Mouse (Mus musculus) left cerebral cortex, adult 9 months (tissue): ENCODE data around the gene Cfap97.

Experiments used
- DNase-seq, 2 experiments: peaks; one replicate each; pipeline ENCODE4 v3.0.0; 2022; ENCODE audit warnings: low spot score in 2 of 2

Gene Cfap97

DNA sequence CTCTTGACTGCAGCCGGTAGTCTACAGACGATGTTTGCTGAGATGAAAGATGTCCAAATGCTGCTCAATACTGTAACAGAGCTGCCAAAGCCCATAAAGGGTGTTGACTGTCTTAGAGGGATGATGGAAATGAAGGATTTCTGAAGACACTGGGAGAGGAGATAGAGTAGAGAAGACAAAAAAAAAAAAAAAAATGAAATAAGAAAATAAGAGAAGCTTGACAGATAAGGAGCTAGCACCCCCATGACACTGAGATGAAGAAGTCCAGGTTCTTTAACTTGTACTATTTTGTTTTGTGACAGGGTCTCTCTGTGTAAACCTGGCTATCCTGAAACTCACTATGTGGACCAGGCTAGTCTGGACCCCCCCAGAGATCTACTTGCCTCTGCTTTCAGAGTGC is 1.5 kb downstream of the Cfap97 start:
- no peak for DNase-seq

DNA sequence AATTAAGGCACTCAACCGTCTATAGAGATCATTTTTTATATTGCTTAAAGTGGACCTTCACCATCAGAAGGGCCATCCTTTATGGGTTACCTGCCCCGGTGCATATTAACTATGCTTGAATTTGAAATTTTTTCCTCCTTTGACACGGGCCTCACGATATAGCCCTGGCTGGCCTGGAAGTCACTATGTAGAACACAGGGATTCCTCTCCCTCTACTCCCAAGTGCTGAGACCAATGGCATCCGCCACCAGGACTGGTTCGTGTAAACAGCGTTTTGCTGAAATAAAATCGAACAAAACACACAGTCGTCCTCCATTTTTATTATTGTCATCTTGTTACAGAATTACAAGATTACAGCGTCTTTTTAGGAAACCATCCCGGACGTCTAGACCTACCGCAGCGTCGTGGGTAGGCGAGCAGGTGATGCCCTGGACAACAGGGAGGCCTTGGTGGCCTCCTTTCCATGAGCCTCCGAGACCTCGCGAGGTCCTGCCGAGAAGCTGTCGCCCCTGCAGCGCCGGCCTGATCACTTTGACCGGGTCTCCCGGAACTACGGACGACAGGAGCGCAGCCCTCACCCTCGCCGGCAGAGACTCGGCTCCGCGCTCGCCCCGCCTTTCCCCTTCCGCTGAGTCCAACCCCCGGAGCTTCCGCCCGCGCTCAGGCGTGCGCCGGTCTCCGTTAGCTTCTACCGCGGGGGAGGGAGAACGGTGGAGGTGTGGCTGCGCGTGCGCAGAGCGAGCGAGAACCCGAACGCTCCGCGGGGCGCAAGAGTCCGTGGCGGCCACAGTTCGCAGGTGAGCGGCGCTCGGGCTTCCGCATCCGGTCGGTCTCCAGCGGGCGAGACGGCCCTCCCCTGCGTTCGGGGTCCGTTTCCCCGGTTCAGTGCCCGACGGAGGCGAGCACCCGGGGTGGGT is 11.6 kb downstream of the Cfap97 start:
- DNase-seq, result peak; percentile 87 to 94

DNA sequence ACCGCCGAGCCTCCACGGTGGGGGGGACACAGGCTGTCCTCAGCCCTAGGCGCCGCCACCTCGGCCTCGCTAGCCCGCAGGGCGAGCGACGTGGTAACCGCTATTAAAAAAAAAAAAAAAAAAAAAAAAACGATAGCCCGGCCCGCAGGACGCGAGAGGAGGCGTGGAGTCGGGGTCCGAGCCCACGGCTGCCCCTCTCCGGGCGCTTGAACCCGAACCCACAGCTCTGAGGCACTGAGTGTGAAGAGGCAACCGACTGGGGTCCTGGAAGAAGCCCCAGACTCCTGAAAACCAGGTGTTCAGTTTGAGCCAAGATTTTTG is 12.3 kb downstream of the Cfap97 start:
- DNase-seq, result no peak

DNA sequence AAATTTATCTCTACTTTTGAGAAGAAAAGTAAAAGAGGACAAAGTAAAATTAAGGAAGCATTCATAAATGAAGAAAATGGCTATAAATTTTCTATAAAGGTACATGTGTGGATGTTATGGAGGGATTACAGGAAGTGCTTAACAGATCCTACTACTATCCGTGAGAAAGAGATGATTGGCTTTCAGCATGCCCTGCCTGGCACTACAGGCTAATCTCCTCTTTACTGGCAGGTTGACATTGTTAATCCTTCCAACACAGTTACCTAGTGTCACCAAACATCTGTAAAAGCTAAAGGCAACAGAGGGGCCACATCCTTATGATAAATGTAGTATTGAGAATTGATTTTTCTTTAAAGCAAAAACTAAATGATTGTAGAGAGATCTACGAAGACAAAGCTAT is 22.1 kb downstream of the Cfap97 start:
- no peak for DNase-seq

DNA sequence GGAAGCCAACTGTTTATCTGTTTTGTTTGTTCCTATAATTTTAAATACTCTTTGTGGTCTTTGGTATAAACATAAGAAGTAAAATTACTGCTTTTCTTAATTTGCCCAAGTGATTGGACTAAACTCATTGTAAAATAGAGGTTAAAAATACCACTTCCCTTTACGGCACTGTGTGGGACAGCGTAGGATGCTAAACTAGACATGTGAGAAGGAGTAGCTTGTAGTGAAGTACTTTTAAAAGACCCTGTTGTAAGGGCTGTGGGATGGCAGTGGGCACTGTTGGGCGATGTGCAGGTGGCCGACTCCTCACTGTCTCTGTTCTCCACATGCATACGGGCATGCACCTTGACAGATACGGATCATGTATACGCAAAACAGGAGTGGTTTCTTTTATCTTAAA is 28.6 kb downstream of the Cfap97 start:
- peak in 1 of 2 experiments; percentile 26 for DNase-seq

DNA sequence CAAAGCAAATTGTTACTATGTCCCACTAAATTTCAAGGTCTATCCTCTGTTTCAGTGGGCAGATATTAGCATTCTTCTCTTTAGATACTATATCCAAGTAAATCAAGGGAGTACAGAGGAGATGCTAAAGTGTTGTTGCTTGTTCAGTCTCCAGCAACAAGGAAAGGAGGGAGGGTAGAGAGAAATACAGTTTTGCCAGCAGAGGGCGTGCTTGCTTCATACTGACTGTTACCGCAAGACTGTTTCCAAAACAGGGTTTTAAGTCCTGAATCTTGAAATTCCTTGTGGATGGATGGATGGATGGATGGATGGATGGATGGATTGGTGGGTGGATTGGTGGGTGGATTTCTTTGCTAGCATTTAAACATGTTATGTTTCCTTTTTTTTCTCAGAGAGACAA is 33.8 kb downstream of the Cfap97 start:
- DNase-seq, result peak in 1 of 2 experiments; percentile 69

DNA sequence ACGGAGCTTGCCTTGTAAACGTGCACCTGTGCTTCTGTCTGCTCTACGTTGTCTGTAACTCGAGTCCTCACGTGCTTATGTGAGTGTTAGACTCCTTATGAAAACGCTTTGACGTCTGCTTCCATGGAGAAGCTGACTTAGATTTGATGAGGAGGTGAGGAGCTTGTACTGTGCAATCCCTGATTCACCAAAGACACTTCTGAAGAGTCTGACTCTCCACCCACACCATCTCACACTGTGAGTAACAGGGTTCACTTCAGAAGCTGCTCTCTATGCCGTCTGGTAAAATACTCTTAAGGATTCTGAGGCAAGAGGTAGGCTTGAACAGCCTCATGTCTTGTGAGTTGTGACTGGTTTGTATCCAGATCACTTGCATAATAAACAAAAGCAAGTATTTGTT is 41.5 kb downstream of the Cfap97 start:
- DNase-seq, result no peak

DNA sequence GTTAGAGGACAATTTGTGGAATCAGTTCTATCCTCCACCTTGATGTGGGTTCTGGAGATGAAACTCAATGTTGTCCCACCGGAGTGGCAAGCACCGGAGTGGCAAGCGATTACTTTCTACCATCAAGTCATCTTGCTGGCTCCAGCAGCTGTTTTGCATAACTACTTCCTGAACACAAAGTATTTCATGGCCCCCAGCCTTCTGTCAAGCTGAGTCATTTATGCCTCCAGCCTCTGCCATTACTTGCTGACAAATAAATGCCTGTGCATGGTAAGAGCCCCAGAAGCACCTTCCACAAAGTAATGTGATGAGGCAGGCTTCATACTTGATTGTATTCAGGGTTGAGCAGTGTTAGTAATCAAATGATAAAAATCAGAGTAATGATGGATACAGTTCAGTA is 45.3 kb downstream of the Cfap97 start:
- no peak for DNase-seq

DNA sequence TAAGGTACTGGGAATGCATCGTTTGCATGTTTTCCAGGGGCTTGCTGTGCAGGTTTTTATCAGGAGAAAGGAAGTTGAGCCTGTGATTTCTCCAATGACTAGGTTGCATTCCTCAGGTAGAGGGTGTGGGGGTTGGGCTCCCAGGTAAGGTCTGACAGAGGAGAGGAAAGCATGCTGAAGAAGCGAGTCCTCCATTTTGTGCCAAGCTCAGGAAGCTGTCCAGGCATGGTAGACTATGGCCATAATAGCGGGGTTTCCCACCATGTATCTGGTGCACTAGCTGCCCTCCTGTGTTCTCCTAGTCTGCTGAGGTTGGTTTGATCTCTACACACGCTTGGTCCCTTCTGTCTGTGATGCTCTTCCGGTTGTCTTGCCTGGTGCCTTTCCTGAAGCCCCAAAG is 46.1 kb downstream of the Cfap97 start:
- DNase-seq, result no peak

DNA sequence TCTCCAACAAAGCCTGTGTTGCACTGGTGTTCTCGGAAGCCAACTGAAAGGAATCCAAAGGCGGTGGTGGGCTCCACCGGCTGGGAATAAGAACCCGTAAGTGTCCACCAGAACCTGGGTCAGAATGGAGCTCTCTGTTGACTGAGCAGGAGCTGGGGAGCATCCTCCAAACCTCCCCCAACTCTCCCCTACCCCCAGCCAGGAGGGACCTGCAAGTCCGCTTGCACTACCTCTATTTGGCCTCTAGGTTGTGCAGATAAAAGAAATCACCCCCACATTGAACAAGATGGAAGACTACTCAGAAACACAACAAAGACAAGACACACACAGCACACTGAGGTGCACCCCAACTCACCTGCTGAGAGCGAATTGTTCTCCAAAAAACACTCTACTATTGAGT is 50.8 kb downstream of the Cfap97 start:
- no peak for DNase-seq

DNA sequence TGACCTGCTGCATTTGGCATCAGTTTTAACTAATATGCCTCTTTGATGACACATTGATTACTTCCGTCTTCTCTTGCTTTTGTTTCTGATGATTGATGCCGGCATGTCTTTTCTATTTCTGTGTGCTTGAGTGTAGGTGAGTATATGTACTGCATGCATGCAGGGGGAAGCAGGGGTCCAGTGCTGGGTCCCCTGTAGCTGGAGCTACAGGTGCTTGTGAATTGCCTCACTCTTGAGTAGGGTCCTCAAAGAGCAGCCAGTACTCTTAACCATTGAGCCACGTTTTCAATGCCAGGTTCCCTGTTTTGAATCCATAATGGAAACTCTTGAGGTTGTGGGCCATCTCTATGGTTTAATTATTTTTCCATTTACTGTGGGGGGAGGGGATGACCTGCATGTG is 52.7 kb downstream of the Cfap97 start:
- DNase-seq, result no peak

DNA sequence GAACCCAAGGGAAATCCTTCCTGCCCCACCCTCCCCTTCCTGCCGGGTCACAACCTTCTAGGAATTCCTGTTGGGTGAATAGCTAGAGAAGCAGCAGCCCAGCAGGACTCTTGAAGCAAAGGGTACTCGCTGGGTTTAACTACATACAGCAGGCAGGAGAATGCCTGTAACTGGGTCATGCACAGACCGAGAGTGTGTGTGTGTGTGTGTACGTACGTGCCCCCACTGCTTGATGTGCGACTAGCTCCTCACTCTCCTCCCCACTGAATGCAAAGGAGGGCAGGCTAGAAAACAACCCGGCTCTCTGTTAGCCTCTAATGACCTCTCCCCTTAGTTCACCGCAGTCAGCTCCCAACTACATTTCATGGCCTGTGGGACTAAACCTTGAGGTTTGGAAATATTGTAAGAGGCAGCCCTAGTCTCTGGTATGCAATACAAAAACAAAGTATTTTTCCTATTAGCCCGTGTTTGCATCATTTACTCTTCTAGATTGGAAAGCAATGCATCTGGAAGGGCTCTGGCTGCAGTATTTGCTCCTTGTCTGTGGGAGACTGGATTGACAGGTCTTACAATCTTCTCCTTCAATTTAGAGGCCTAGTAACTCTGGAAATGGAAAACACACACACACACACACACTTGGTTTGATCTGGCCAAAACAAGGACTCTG is 53.5 kb downstream of the Cfap97 start:
- no peak for DNase-seq

DNA sequence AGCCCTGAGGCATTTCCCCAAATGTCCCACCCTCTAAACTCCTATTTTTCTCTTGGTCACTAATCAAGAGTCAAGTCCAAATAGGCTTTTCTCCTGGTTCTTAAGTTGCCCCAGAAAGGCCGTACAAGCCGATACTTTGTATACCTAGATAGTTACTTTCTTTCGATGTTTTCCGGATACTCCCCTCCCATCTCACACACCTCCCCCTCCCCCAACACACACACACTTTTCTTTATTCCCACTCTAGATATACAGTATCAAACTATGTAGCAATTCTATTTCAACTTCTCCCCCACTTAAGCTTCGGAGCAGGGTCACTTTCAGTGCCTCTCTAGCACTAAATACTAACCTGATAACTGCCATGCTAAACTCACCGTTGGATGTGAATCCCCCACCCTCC is 54.5 kb downstream of the Cfap97 start:
- DNase-seq, result no peak

DNA sequence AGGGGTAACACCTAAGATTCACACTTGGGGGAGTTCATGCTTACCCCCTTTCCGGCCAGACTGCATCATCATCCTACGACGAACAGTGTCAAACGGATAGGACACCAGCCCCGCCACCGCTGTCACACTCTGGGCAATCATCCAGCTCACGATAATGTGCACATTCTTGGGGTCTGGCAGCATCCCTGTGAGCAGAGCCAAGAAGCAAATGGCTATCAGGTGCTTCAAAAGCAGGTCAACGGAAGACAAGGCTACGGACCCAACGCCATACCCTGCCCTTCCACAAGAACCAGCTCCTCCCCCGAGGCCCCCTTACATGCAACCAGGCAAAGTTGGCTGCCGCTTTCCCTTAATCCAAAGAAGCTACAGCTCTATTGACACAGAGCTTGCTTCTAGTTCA is 56.8 kb downstream of the Cfap97 start:
- DNase-seq, result peak in 1 of 2 experiments; percentile 42

DNA sequence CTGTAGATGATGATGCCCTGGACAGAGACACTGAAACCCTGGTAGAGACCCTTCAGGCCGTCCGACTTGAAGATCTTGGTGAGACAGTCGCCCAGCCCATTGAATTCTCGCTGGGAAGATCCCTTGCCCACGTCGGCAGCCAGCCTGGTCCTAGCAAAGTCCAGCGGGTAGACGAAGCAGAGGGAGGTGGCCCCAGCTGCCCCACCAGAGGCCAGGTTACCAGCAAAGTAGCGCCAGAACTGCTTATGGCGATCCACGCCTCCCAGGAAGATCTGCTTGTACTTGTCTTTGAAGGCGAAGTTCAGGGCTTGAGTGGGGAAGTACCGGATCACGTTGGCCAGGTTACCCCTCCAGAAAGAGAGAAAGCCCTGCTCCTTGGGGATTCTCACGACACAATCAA is 57.5 kb downstream of the Cfap97 start:
- no peak for DNase-seq

DNA sequence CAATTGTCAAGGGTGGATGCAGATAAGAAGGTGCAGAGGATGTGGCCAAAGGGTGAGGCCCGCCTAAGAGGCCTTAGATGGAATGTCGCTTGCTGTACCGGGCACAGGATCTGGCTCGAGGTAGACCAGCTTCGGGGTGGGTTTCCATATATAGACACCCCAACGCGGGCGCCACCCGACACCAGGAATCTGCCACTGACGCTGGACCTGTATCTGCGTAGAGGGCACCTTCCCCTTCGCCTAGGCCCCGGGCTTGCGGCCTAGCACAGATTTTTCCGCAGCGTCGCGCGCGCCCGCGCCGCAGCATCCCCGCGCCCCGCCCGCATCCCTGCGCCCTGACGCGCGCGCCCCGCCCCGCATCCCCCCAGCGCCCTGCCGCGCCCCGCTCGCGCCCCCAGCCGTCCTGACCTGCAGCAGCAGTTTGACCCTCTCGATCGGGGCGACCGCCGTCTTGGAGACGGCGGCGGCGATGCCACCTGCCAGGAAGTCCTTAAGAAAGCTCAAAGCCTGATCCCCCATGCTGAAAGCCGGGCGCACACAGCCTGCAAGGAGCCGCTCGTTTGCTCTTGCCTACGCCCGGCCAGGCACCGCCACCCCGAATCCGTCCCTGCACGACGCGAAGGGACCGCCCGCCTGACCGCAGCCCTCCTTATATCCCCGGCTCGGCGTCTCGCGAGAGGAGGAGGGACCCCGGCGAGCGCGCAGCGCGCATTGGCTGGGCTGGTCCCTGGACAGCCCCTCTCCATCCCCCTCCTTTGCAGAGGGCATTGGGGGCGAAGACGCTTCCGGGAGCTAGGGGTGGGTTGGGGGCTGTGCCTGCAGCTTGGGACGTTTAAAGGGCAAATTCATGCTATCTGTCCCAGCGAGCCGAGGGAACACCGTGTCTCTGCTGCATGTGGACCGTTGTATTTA is 59.1 kb downstream of the Cfap97 start, which contains the start of gene Slc25a4:
Gene Slc25a4, minus strand, starts transcription at position 881 of the 912 bp plus-strand sequence.
- peak; percentile 88 to 96 for DNase-seq

DNA sequence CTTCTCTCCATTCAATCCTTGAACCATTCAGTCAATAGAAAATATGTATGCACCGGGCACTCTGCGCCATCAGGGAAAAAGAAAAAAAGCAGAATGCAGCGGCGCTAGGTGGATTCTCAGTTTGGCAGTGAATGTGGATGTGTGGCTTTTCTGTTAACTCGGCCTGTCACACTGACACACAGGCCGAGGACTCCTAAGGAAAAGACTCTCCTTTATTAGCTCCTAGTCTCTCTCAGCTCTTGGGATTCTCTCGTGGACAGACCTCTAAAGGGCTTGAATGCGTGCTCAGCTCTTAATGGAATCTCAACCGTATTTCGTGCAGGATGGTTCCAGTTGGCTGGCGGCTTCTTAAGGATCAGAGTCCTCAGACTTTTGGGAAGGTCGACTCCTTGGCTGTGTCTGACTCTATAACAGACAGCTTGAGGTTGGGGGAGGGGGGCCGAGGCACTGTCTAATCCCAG is 60.1 kb downstream of the Cfap97 start:
- DNase-seq, result peak in 1 of 2 experiments; percentile 47

DNA sequence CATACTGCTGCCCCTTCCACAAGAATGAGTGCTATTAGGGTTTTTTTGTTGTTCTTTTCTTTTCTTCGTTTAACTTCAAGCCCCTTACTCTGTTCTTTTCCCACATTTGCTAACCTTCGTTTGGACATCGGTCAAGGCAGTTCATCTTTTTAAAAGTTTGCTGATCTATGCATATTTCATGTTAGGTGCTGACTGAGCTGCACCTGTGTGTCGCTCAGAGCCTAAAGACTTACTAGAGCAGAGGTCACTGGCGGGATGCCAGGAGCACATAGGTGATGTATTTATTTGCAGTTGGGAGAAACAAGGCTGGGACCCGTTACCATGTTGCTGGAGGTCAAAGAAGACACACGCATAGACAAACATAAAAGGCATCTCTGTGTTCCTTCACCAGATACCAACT is 60.6 kb downstream of the Cfap97 start:
- DNase-seq, result no peak

DNA sequence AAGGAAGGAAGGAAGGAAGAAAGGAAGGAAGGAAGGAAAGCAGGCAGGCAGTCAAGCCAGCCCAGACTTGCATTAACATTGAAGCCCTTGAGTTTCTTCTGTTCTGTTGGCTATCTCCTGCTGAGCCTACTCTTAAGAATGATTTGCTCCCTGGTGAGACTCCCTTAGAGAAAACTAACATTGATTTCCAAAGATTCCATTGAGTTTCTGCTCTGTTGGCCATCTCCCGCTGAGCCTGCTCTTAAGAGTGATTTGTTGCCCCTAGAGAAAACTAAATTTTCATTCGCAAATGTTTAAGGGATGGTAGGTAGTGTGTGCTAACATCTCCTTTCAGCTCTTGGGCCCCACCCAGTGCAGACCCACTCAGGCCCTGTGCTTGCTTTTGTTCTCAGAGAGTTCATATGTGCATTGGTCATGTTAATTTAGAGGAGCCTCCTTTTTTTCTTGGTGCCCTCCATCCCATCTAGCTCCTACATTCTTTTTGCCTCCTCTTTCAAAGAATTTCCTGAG is 62.5 kb downstream of the Cfap97 start:
- no peak for DNase-seq

DNA sequence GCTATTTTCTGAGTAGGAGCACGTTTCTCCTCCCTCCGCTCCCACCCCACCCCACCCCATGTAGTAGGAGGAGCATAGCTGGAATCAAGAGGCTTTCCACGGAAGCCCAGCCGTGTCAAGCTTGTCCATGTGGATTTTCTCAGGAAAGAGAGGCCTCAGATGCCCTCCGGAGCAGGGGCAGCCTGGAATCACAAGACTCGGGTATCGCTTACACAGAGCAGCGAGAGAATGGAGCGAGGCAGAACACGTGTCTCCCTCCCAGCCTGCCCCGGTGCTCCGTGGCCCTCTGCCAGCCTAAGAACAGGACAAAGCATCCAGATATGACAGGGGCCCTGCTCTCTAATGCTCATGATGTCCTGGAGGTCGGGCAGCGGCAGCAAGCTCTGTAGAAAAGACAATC is 65.3 kb downstream of the Cfap97 start:
- peak in 1 of 2 experiments; percentile 48 for DNase-seq

DNA sequence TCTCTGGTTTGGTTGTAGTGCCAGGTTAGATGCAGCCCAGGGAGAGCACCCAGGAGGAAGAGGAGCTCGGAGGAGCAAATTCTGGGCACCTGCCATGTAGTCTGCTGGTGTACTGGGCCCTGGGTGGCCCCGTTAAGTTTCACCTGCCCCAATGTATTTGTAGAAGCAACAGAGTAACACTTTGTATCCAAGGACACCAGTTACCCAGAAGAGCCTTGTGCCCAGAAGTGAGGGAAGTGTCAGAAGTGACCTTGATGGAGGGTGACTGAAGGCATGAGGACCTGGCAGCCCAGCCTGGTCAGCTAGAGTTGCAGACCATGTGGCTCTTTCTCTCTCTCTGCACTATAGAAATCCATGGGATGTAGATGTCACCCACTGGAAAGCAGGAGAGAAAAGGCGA is 69.0 kb downstream of the Cfap97 start:
- DNase-seq, result no peak

DNA sequence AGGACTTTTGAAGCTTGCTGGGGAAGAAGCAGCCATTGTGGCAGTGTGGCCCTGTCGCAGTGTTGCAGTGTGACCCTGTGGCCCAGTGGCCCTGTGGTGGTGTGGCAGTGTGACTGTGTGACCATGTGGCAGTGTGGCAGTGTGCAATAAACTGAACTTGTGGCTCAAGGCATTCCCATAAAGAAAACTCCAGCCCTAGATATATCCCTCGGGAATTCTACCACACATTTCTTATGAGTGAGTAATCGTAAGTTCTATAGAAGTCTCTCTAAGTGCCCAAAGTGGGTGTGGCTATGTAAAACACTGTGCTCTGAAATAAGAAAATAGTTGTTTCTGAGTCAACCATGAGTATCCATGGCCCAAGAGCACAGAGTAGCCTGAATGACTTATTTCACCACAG is 73.9 kb downstream of the Cfap97 start:
- no peak for DNase-seq
